Mouse (Mus musculus) lung, adult 2 months (tissue): ENCODE results near the gene Arhgef28.

ENCODE experiments used
- CTCF ChIP-seq: fragments of 200-500 bp; IDR thresholded peaks from 2 replicates; pipeline ENCODE4 v1.5.1; 2011; ENCODE audit warnings: mild to moderate bottlenecking, low read length, control low read depth; ENCODE audit not compliant: insufficient read depth
- POLR2A ChIP-seq: fragments of 200-500 bp; IDR thresholded peaks from 2 replicates; pipeline ENCODE4 v1.6.1; 2011; ENCODE audit warnings: low read depth, mild to moderate bottlenecking, control low read depth, low read length, borderline replicate concordance; ENCODE audit errors: extremely low read depth

DNA sequence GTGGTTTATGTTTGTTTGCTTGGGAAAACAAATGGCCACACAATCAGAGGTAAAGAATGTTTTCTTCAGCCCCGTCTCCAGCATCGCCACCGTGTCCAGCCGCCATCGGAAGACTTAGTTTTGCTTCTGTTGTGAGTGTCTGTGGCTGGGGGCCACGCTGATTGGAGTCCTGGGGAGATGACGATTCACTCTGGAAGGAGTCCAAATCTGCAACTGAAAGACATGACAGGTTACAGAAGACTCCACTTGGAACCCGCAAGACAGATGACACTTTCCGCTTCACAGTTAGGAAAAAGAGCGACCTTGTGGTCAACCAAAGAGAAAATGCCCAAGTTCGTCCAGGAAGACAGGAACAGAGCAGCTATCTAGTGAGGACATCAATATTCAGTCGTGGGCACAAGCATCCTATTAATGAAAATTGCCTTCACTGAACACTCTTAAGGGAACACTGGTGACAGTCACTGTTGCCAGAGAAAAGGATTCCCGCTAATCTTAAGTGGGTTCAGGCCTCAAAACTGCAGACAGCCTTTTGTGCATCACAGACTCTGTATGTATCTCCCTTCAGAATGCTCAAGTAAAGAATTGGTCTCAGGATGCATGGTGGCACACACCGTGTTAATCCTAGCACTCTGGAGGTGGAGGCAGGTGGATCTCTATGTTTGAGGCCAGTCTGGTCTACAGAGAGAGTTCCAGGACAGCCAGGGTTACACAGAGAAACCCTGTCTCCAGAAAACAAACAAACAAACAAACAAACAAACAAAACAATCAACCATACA lies 306.4 kb downstream of the Arhgef28 start:
- TF ChIP-seq CTCF (no peak), POLR2A (no peak)
